Mouse (Mus musculus) erythroblast, adult 5-6 weeks (primary cell): ENCODE results near the gene Sf3b2. TPM values are rescaled to one million over a fixed set of nuclear protein-coding genes. Genes with fewer than 3 reads are reported as not detected.

Experiments used
- ATAC-seq: replicated peaks from 2 replicates; pipeline ENCODE4 v1.8.0; 2016; ENCODE audit warnings: moderate number of reproducible peaks, mild to moderate bottlenecking, moderate TSS enrichment, inconsistent platforms; ENCODE audit not compliant: poor library complexity, low FRiP score, severe bottlenecking
- total RNA-seq, 2 experiments: library from RNA; stranded (forward) in 1 of 2; stranded (reverse) in 1 of 2; fragments of 150-400 nt in 1 of 2; fragments of 200-764, 138-1000 nt in 1 of 2; gene quantifications; 2 replicates each; pipeline versions ENCODE4 v1.2.3 to v1.2.4; 2015 to 2017; ENCODE audit warnings: low replicate concordance in 2 of 2

Sf3b2 gene
- total RNA-seq (2015; ENCODE audit: low replicate concordance) (38.5 and 55.0 TPM in 2 replicates), total RNA-seq (2017; ENCODE audit: low replicate concordance) (59.6 and 76.3 TPM in 2 replicates)

GRCm38 (mm10) chr19:5294972-5295735 is at the start of gene Sf3b2:
Gene Sf3b2 (minus strand): TSS chr19:5295455.
- peak; percentile 98 for ATAC-seq

DNA sequence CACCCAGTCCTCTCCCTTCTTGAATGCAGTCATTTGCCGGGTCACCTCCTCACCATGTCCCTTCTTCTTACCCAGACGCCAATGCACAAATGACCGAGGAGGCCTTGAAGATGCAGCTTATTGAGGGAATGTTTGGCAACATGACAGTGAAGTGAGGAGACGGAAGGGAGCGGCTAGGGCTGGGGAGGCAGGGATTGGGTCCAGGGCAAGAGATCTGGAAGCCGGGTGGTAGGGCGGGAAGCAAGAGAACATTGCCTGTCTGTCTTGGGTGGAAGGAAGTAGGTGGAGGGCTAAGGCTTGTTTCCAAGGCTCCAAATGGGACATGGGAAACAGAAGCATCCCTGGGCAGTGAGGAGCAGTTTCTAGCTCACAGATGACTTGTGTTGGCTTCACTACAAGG is 46.1 kb upstream of the Sf3b2 start:
- ATAC-seq, result no peak

- peak; percentile 81 for ATAC-seq
Measured at GRCm38 (mm10) chr19:5337975-5338374, 42.7 kb upstream of the Sf3b2 start.

DNA sequence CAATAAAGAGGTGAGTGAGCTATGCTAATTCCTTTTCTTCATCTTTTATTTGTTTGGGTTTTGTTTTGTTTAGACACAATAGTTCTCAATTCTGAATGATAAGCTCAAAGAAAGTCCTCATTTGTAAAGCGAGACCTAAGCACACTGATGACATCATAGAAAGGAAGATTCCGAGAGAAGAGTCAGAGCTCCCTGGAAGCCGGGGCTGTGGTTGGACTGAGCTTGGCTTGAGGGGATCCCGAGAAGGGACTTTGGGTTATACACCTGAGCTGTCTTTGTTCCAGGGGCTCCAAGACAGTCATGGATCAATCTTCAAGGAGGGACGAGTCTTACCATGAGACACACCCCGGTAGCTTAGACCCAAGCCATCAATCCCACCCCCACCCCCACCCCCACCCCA is 40.2 kb upstream of the Sf3b2 start, which contains the start of gene Catsper1:
TSS of gene Catsper1 (plus strand) at position 301 of the 400 bp plus-strand sequence.
- no peak for ATAC-seq

DNA sequence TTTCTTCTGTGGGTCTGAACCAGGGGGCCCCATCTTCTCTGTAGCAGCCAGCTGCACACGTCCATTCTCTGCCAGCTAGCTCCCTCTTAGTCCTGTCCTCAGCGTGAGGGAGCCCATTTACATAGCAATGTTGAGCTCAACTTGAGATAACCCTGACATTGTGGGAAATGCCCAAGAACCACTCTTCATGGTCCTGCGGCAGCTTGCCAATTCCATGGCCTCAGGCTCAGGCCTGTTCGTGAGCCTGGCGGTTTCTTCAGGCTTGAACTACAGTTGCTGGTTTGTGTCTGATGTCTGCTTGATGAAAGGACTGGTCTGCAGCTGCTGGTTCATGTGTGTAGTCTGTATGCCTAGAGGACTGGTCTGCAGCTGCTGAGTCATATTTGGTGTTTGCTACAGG is 39.5 kb upstream of the Sf3b2 start:
- no peak for ATAC-seq

GRCm38 (mm10) chr19:5327970-5328369 is 32.7 kb upstream of the Sf3b2 start:
- no peak for ATAC-seq

GRCm38 (mm10) chr19:5323801-5324200 is 28.5 kb upstream of the Sf3b2 start:
- ATAC-seq, result no peak

- no peak for ATAC-seq
Measured at GRCm38 (mm10) chr19:5313189-5313588, 17.9 kb upstream of the Sf3b2 start.

GRCm38 (mm10) chr19:5309025-5309424 is 13.8 kb upstream of the Sf3b2 start:
- no peak for ATAC-seq

- ATAC-seq, result no peak
Measured at GRCm38 (mm10) chr19:5306968-5307734, 11.9 kb upstream of the Sf3b2 start.

DNA sequence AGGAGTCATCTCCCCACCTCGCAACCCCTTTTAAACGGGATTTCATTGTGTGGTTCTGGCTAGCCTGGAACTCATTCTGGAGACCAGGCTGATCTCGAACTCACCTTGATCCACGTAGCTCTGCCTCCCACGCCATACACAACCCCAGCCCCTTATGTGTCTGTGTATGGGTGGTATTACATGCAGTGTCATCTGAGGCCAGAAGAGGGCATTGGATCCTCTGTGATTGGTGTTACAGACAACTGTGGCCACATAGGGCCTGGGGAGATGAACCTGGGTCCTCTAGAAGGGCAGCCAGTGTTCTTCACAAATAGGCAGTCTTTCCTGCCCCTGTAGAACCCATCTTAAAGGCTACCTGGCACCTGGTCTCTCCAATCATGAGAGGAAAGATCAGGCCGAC is 11.0 kb upstream of the Sf3b2 start:
- no peak for ATAC-seq

DNA sequence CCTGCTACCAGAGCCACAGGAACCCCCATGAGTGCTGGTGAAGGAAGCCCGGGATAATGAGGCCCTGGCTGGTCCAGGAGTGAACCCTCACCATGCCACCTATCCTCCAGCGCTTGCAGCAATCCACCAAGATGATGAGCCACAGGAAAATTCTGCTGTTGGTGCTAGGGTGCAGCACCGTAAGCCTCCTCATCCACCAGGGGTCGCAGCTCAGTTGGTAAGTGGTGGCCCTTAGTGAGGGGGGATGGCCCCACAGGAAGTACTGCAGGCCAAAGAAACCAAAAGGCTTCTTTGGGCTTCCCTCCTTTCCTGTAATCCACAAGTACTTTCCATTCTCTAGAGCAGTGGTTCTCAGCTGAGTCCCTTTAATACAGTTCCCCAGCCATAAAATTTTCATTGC is 7.2 kb upstream of the Sf3b2 start:
- no peak for ATAC-seq

GRCm38 (mm10) chr19:5300588-5300987 is 5.3 kb upstream of the Sf3b2 start:
- no peak for ATAC-seq

GRCm38 (mm10) chr19:5297903-5298800 is 2.9 kb upstream of the Sf3b2 start, which contains the start of gene Gal3st3:
Gene Gal3st3 (plus strand): TSS chr19:5298331.
- ATAC-seq, result no peak

DNA sequence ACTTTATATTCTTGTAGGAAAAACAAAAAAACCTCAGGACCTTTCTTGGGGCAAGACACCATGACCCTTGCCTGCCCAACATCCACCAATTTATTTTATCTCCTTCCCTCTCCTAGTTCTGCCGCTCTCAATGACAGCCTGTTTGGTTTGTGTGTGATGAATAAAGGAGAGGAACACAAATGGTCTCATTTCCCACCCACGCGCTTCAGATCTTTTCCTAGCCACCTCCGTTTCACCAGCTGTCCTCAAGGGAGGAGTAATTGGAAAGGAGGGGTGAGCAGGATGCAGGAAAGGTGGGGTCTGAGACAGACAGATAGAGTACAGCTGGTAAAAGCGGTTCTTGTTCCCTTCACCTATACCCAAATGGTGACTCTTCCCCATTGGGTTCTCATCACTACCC is 1.4 kb upstream of the Sf3b2 start:
- no peak for ATAC-seq

DNA sequence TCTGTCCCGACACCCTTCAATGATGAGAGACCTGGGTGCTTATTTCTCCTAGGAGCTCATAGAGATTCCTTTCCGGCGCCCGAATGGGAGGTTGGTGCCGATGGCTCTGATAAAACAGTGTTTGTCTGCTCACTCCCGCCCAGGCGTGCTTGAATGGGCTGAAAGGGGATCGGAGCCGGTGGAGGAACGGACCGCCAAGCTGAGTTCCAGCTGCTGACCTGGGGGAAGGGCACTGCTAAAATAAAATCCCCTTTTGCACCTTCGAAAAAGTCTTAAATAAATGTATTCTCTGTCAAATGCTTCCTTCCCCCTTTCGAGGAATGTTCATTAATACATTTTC is 451 bp upstream of the Sf3b2 start:
- ATAC-seq, result peak; percentile 68

- ATAC-seq, result peak; percentile 54; the same call in 1 of the 2 replicates
Measured at GRCm38 (mm10) chr19:5278381-5278780, 16.9 kb downstream of the Sf3b2 start.

DNA sequence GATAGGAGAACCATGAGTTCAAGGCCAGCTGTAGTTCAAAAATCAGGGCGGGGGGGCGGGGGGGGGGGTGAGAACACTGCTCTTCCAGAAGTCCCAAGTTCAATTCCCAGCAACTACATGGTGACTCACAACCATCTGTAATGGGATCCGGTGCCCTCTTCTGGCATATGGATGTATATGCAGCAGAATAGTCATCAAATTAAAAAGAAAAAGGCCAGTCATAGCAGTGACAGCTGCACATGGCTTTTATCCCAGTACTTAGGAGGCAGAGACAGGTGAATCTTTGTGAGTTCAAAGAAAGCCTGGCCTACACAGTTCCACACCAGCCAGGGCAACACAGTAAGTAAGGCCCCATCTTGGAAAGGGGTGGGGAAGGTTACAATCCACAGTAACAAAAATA is 18.1 kb downstream of the Sf3b2 start:
- ATAC-seq, result no peak

GRCm38 (mm10) chr19:5276531-5276930 is 18.7 kb downstream of the Sf3b2 start:
- ATAC-seq, result no peak

- no peak for ATAC-seq
Measured at GRCm38 (mm10) chr19:5275736-5276135, 19.5 kb downstream of the Sf3b2 start.
